Mouse (Mus musculus) C2C12 (cell line): Measurements from ENCODE around the gene Tkt.

ENCODE experiments used
- CTCF ChIP-seq: IDR thresholded peaks from one replicate; pipeline ENCODE4 v1.5.1; 2011; ENCODE audit not compliant: control insufficient read depth, insufficient read depth, insufficient read length
- MAX ChIP-seq: IDR thresholded peaks from one replicate; pipeline ENCODE4 v1.6.1; 2011; ENCODE audit warnings: mild to moderate bottlenecking, control low read depth

- TF ChIP-seq MAX: no peak
- TF ChIP-seq CTCF: no peak
Measured at GRCm38 (mm10) chr14:30523356-30523755, 24.8 kb upstream of the Tkt start.
